Mouse (Mus musculus) megakaryocyte, adult 5-6 weeks (primary cell): ENCODE results near the gene Snx15. TPM values are rescaled to one million over a fixed set of nuclear protein-coding genes. Genes with fewer than 3 reads are reported as not detected.
A peak's percentile ranks its signal among the peaks of the same experiment; 100 is the strongest.

Experiments
- ATAC-seq: 2 replicates; pipeline ENCODE4 v1.8.0; 2016; ENCODE audit warnings: mild to moderate bottlenecking, inconsistent platforms; ENCODE audit not compliant: poor library complexity, severe bottlenecking
- total RNA-seq, 2 experiments: library from RNA; stranded (forward) in 1 of 2; stranded (reverse) in 1 of 2; fragments of 153-499, 151-499 nt in 1 of 2; fragments of 221-1000, 200-1000 nt in 1 of 2; gene quantifications; 2 replicates each; pipeline versions ENCODE4 v1.2.3 to v1.2.4; 2015 to 2017

Gene Snx15
- total RNA-seq, 2 experiments from 2014 or later, result 6.4 to 13.5 TPM

DNA sequence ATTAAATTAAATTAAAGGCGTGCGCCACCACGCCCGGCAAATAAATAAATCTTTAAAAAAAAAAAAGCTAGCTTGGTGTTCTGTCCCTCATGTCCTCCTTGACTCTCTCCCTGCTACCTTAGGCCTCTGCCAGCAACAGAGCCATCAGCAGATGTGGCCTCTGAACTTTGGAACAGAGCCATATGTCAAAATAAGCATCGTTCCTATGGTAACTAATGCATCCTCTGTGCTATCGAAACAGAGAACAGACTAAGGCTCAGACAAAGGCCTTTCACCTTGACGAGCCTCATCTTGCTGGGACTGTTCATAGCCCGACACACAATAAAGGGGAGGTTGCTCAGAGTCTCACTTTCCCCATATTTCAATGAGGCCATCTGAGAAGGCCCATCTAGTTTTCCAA lies 4.8 kb downstream of the Snx15 start:
- ATAC-seq, result no peak

DNA sequence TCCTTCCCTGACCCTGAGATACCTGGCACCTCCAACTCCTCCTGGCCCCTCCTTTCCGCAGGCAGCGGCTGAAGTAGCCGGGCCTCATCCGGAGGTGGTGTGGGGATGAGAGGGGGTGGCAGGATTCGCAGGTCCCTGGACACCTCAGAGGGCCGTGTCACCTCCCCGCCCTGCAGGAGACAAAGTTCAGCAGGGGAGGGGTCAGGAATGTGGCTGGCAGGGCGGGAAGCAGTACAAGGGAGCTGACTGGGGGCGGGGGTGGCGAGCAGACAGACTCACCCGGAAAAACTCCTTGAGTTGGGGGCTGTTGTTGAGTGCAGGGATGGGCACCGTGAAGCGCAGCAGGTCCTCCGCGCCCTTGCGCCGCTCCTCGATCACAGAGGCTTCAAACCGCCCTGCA lies 6.3 kb downstream of the Snx15 start:
- no peak for ATAC-seq

DNA sequence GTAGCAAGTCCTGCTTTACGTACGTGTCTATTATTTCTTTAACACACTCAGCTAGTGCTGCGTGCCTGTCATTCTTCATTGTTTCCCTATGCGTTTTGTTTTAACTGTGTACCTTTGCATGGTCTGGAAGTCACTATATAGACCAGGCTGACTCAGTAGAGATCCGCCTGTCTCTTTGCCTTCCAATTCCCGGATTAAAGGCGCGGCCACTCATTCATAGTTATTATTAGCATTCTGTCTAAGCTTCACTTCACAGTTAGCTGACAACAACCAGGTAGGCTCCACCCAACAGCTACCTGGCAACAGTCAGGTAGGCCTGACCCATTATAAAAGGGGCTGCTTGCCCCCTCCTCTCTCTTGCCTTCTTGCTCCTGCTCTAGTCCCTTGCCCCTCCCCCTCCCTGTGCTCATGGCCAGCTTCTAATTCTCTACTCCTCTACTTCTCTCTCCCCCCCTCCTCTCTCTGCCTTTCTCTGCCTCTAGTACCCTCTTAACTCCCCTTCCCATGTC lies 9.4 kb downstream of the Snx15 start:
- peak; percentile 4; the same call in 1 of the 2 replicates for ATAC-seq

DNA sequence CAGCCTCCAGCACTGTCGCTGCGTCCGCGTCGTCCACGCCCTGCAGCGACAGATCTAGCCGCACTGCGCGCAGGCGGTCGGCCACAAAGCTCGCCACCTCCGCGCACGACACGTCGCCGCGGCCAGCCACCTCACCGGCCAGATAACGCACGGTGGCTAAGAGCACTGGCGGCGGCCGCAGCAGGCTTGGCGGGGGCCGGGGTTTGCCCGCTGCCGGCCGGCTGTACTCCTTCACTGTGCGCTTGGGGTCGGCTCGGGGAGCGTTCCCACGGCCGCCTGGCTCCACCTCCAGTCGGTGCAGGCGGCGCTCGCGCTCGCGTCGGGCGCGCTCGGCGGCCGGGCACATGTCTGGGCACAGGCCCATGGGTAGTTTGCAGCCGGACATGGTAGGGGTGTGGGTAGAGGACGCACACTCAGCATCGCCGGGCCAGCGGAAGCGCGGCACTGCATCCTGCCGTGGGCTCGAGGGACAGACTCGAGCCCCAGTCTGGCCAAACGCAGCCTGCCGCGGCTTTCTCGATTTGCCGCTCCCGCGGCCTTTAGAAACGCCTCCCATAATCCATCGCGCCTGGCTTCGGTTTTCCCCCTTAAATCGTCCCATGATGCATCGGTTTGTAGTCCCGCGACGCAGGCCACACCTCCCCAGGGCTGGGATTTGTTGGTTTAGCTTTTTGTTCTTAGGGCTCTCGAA lies 10.0 kb downstream of the Snx15 start, which contains the start of gene Sac3d1:
Gene Sac3d1 (minus strand): TSS at position 665 of the 691 bp plus-strand sequence.
- ATAC-seq, result peak; percentile 92

DNA sequence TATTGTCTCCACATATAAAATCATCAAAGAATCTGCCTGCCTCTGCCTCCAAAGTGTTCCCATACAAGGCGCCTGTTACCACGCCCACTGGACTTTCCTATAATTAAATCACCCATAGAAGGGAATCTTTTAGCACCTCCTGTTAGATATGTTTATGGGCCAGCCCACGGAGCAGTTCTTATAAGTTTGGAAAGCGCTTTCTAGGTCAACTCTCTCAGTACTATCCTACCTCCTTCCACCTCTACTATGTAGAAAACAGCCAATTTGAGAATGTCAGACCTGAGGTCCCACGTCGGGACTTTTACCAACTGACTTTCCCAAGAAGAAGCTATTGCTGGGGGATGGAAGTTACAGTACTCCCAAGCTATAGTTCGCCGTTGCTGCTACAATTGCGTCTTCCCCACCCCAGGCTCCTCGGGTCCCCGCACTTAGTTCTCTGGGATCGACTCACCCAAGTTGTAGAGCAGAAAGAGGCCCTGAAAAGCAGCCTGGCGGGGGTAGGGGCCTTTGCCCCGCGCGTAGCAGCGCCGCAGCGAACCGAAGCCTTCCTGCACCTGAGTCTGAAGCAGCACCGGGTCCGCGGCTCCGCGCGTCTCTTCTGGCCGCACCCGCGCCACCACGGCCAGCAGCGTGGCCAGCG lies 10.6 kb downstream of the Snx15 start:
- ATAC-seq, result no peak

DNA sequence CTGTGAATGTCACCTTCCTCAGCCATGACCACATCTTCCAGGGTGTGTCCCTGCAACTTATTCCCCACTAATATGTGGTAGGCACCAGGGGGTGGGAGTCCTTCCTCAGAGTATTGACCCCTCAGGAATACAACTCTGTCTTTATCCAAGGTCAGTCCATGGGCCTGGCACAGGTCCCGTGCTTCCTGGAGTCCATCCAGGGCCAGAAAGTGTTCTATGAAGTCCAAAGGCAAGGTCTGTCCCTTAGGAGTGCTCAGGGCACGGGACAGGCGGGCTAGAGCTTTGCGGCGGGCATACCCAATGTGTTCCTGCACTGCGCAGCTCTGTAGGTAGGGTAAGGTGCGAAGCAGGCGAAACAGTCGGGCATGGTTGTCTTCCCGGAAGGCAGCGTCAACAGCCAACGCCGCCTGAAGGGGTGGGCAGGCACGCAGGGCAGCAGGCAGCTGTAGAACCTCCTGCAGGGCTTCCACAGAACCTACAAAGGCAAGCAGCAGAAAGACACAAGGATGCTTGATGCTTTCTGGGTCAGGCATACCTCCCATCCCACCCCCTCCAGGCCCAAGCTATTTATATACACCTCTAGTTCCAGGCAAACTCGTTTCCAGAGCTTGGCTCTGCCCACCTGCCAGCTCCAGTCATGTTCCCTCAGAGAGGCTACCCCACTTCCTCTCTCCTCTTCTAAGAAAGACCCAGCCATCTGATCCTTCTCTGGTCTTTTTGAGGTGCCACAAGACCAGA lies 11.8 kb downstream of the Snx15 start:
- no peak for ATAC-seq

DNA sequence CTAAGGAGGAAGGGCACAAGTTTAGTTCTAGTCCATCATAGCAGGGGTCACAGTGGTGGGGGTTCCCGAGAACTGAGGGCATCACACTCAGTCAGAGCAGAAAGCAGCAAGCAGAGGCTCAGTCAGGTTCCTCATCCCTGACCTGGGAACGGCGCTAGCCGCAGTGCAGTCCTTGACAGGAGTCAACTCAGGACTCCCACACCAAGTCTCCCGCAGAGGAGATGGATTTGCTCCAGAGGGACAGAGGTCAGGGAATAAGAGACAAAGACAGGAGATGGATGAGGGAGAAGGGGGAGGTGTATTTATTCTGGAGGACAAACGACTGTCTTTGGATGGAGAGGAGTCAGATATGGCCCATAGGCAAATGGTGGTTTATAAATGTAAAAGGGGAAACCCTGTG lies 15.0 kb downstream of the Snx15 start:
- no peak for ATAC-seq

DNA sequence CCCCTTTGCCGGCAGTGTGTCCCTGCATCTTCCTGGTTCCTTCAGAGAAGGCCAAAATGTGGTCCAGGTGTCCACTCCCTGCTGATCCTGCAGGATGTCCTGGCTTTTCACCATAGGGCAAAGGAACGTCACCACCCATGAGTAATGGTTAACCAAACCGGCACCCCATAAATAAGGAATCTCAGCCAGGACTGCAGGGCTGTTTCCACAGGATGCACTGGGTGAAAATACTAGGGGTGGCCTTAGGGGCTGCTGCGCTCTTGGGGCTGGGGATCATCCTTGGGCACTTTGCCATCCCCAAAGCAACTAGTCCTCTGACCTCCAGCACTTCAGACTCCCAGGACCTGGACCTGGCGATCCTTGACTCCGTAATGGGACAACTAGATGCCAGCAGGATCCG lies 22.5 kb downstream of the Snx15 start, which contains the start of gene Naaladl1:
Gene Naaladl1 (plus strand): TSS at position 197 of the 400 bp plus-strand sequence.
- no peak for ATAC-seq

DNA sequence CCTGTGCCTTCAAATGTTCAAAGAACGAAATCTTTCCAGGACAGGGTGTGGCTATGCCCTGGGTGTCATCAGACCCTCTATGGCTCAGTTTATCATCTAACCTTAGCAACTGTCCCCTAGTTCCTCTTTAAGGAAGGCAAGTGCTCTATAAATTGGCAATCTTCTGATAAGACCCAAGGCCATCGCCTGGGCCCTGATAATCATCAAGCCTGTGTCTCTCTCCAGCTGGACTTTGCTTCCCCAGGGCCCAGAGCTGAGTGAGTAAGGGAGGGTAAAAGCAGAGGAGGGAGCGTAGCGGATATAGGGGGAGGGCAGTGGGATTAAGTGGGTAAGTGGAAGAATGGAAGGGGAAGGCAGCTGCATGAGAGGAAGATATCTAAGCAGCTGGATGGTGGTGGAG lies 23.6 kb downstream of the Snx15 start:
- ATAC-seq, result 0 out of 2 replicates have a peak, but pooled peaks have one; percentile 38

DNA sequence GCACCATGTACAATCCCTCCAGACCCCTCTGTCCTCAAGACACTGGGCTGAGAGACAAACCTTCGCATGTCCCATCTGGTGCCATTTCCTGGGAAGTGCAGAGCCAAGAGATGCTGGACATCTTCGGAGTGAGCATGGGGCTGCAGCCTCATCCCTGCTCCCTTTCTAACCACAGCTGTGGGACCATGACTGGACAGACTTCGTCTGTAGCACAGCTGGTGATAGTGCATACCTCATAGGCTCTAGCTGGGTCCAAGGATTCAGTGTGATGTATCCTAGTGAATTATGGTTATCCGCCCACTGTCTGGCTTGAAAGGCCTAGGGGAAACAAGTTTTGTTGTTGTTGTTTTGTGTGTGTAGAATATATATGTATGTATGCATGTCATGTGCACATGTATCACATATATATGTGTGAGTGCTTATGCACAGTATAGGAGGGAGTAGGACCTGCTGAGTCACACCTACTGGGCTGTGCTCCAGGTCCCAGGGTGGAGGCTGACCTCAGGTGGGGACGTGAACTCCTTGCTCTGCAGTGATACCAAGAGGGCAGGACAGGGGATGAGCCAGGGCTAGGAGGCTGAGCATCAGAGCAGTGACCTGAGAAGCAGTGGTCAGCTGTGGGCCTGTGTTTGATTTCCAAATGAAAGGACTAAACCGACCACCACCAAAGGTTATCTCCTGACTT lies 25.8 kb downstream of the Snx15 start:
- no peak for ATAC-seq

DNA sequence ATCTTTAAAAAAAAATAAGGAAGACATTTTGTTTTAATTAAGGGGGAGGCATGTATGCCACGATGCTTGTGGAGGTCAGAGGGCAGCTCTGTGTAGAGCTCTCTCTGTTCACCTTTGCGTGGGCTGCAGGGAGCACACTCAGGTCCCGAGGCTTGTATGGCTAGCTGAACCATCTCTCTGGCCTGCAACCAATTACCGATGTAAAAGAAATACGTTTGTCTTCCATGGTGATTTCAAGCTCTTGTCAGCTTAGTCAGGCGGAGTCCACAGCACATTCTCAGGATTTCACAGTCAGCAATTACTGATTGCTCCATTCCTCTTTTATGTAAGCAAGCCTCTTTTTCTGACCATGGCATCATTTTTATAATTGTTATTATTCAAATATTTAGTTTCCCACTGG lies 26.9 kb downstream of the Snx15 start:
- no peak for ATAC-seq

DNA sequence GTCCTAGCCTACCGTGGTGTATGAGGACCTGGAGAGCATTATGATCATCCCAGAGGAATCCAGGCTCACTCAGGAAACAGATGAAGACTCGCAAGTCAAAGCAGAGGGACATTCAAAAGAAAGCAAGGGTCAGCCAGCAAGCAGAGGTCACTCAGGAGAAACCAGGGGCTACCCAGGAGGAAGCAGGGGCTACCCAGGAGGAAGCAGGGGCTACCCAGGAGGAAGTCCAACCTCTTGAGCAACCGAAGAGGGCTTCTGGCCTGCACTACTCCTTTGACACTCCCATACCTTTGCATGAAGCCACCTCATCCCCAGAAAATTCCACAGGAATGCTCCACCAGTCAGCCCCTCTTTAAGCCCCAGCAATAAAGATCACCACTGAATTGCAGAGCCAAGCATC lies 30.3 kb downstream of the Snx15 start:
- peak; percentile 72 for ATAC-seq

DNA sequence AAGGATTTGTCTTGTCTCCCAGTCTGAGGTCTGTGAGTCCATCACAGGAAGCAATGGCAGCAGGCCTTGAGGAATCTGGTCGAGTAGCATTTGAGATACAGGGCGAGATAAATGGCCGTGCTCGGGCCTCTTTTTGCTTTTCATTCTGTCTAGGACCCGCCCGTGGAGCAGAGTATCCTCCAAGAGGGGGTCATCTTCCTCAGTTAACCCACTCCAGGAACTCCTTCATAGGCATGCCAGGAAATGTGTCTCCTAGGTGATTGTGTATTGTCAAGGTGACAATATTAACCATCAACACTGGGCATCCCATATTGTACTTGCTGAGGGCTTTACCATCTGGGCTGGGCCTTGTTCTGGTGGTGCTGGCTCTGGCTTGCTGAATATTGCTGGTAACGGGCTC lies 34.0 kb downstream of the Snx15 start, which contains the start of gene AC131692.1:
Gene AC131692.1 (plus strand): TSS at position 301 of the 400 bp plus-strand sequence.
- ATAC-seq, result no peak

DNA sequence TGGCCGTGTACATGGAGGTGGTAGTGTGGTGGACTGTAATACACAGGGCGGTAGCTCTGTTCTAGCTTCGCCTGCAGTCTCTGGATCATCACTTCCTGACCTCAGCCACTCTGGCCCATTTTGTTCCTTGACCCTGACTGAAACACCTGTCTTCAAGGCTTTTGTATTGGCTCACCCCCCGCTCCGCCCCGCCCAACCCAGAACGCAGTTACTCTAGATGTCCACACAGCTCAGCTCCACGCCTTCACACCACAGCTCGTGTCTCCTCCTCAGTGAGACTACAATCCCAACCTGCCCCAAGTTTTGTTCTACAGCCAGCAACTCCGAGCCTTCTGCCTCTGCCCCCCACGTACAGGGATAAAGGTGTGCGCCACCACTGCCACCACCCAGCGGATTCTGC lies 39.3 kb downstream of the Snx15 start:
- no peak for ATAC-seq

DNA sequence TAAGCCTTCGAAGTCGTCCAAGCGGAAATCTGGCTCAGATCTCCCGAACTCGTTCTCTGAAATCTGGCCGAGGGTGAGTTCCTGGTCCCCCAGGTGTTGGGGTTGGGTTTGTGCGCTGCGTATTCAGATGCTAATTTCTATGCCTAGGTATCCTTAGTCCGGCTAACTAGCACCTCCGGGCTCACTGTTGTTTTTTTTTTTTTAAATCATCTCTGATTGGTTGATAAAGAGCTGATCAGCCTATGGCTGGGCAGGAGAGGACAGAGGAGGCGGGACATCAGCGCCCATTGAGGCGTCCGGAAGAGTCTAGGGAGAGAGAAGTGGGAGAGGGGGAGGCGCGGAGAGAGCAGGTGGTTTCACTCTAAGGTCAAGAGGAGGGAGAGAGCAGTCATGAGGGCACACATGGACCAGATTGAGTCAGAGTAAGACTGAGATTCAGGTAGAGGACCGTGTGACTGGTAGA lies 42.7 kb downstream of the Snx15 start:
- peak; percentile 77 for ATAC-seq

DNA sequence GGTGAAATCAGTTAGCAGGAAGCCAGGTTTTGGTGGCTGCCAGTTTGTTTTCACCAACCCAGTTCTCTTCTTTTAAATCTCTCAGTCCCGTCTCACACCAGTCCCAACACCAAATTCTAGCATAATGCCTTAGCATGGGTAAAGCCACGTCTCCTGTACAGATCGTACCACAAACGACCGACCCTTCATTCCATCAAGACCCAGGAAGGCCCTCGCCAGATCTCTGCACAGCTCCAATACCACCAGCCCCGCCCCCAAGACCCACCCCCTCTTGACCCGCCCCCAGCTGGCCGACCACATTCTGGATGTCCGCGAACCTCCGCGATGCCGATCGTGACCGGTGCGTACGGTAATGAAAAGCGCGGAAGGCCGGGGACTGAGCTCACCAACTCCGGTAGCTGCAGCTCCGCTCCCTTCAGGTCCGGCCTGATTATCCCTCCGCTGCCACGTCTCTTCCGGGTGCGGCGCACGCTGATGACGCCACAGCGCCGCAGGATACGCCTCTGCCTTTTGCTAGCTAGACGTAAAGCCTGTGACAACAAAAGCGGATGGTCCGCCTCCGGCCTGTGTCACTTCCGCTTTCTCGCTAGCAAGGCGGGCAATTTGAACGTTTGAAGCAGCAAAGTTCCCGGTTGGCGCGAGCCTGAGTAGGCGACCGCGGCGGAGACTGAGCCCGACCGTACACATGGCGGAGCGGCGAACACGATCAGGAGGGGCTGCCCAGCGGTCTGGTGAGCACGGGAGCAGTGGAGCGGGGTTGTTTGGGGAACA lies 43.4 kb downstream of the Snx15 start, which contains the start of the genes Zfpl1 and Cdca5:
Gene Zfpl1 (minus strand): TSS at position 479 of the 771 bp plus-strand sequence.
Gene Cdca5 (plus strand): TSS at position 506 of the 771 bp plus-strand sequence.
- peak; percentile 97 for ATAC-seq

DNA sequence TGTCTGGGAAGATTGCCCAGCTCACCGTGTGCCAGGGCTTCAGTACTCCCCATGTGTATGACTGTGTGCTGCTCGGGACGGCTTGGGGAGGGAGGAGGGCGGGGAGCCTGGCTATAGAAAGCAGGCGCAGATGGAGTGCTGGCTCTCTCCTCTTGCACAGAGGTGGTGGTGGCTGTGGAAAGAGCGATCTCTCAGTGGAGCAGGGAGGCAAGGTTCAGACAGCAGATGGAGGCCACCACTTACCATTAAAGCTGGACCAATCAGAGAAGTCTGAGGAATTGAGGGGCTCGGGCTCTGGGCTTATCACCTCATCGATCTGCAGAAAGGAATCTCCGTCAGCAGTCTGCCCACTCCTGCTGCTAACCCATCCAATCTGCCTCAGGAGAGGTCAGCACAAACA lies 45.9 kb downstream of the Snx15 start, which contains the start of gene Gm28374:
Gene Gm28374 (minus strand): TSS at position 101 of the 400 bp plus-strand sequence.
- ATAC-seq, result no peak

DNA sequence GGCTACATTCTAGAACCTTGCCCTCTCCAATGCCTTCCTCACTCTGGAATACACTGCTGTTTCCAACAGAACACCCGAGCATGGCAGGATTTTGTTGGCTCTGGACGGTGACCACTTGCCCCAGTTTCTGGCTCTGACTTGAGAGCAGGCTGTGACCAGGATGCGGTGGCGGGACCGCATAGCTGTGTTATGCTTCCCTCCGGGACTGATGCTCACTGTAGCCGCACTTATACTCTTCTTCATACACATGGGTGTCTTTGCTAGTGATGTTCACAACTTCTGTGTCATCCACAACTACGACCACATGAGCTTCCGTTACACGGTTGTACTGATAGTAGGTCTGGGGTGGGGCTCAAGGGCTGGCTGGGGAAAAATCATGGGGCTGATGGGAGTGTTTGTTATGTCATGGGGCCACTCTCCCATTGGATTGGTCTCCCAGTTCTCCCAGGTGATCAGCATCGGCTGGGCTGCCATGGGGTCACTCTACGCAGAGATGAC lies 48.1 kb downstream of the Snx15 start, which contains the start of gene Tmem262:
Gene Tmem262 (plus strand): TSS at position 51 of the 498 bp plus-strand sequence.
- ATAC-seq, result no peak
